Mouse (Mus musculus): Measurements from ENCODE around the gene Cct7. TPM values are rescaled to one million over a fixed set of nuclear protein-coding genes. Genes with fewer than 3 reads are reported as not detected.

Cct7 gene
- polyA plus RNA-seq (2015; fragmentation: Nextera tagmentation; extraction: Ambion mirVana) = 408 and 426 TPM in 2 replicates

DNA sequence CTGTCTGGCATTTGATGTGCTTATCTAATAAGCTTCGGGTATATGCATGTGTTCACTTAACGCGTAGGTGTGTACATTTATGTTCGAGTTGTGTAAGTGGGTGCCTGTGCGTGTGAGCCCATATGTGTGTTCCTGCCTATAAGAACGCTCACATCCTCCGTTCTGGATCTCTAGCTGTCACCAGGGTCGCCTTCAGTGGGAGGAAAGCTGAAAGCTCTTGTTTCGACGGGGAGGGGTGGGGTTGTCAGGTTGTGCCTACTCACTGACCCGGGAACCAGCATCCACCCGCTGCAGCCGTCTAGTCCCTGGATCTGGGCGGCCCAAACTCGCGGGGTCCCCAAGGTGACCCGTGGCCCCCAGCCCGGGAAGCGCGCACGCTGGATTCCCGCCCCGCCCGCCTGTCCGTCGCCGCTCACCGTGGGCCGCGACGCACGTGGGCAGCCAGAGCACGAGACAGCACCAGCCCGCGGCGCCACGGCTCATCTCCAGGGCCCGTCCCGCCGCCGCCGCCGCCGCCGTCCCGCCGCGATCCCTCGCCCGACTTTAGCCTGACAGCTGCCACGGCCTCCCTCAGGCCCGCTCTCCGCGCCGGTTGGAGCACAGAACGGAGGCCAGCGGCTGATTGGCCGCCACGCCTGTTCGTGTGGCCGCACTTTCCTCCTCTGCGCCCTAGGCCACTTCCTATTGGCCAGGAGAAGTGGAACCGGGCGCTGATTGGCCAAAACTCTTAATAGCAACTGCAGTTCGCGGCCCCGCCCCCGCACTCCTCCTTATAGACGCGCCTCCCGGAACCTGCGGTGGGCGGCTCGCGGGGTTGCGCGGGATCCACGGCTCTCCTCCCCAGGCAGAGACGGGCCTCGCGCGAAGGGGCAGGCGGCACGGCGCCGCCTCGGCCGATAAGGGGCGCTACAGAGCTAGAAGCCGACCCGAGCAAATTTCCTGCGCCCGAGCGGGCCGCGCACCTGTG is at the start of gene Cct7:
Cct7 (plus strand) TSS at position 818 of the 967 bp plus-strand sequence.
- WGBS (ENCODE audit: insufficient replicate concordance) = under 1% methylated on average over 92 of the region's 96 CpGs
- peak within 1 kb of the TSS; percentile 97 for H3K4me2 ChIP-seq
- no peaks in the 10 kb centered on the region for H3K9me3 ChIP-seq (replicated peaks)
- ATAC-seq (ENCODE audit: low read depth) (peak; percentile 93), DNase-seq (peak; percentile 98)
- peak within 1 kb of the TSS; percentile 90 for H3K4me3 ChIP-seq (replicated peaks)
- H3K4me1 ChIP-seq (replicated peaks) = peaks cover 50% of the 10 kb centered on the region
- H3K27me3 ChIP-seq = no peaks in the 10 kb centered on the region
- peaks cover 25% of the 10 kb centered on the region for H3K36me3 ChIP-seq
- peak within 1 kb of the TSS; percentile 94 for H3K27ac ChIP-seq
- H3K9ac ChIP-seq = peak within 1 kb of the TSS; percentile 93

DNA sequence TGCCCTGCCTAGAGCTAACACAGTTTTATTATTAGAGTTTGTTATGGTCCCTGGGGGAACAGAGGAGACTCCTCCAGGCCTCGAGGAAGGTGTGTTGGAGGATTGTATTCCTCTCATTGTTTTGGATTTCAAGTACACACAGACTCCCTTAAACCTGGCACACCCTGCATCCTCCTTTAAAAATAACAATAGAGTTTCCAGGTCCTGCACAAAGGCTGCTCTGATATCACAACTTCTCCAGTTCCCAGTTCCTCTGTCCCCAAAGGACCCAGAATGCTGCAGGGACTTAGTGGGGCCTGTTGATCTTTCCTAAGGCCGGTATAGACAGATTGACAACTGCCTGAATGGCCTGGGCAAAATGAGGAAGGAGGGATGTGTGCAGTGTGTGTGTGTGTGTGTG is 48.7 kb upstream of the Cct7 start:
- Histone ChIP-seq H3K4me1 (replicated peaks) (no peaks in the 10 kb centered on the region), H3K4me3 (replicated peaks) (no peak overlapping the region), H3K9me3 (replicated peaks) (no peaks in the 10 kb centered on the region), H3K27me3 (peaks cover 24% of the 10 kb centered on the region), H3K27ac (no peak overlapping the region), H3K9ac (no peak overlapping the region), H3K36me3 (no peaks in the 10 kb centered on the region), H3K4me2 (no peak overlapping the region)
- DNase-seq = no peak
- ATAC-seq (ENCODE audit: low read depth) = no peak
- WGBS (ENCODE audit: insufficient replicate concordance) = 30% methylated on average over 2 of the region's 2 CpGs

DNA sequence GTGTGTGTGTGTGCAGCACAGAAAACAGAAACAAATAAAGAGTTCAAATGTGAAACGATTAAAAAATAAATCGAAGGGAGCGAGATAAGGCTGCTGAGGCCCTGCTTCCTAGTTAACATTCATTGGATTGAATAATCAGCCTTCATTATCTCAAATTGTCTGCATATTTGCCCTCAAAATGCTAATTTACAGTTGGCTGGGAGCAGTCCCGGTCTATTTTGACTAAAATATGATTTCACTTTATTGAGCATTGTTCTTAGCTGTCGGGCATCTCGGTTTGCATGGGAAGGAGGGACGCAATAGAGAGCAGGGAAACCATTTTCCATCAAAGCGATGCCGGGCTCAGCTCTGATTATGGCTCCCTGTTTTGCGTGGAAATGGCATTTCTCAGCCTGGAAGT is 48.3 kb upstream of the Cct7 start:
- Histone ChIP-seq H3K36me3 (no peaks in the 10 kb centered on the region), H3K4me2 (no peak overlapping the region), H3K4me3 (replicated peaks) (no peak overlapping the region), H3K9ac (no peak overlapping the region), H3K27ac (no peak overlapping the region), H3K4me1 (replicated peaks) (no peaks in the 10 kb centered on the region), H3K27me3 (peaks cover 29% of the 10 kb centered on the region), H3K9me3 (replicated peaks) (no peaks in the 10 kb centered on the region)
- 73% methylated on average over 10 of the region's 10 CpGs for WGBS (ENCODE audit: insufficient replicate concordance)
- DNase-seq (no peak), ATAC-seq (ENCODE audit: low read depth) (no peak)

DNA sequence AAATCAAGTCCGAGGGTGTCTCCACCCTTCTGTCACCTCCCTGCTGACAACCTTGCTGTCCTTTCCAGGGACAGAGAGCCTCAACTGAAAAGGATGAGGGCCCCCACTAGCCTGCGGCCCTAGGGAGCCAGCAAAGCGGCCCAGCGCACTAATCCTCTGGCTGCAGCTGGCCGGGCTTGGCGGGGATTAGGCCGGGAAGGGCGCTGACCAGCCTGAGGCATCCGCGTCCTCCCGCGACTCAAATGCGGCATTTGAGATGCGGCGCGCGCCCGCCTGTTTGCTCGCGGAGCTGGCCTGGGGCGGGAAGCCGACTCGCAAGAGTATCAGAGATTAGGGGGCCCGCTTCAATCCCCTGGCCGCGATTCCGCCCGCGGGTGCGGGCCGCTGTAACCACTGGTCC is 42.3 kb upstream of the Cct7 start:
- H3K27ac ChIP-seq = no peak overlapping the region
- no peaks in the 10 kb centered on the region for H3K36me3 ChIP-seq
- H3K4me3 ChIP-seq (replicated peaks) = no peak overlapping the region
- ATAC-seq (ENCODE audit: low read depth) (no peak), DNase-seq (no peak)
- H3K27me3 ChIP-seq = peaks cover 58% of the 10 kb centered on the region
- no peak overlapping the region for H3K9ac ChIP-seq
- H3K4me1 ChIP-seq (replicated peaks) = no peaks in the 10 kb centered on the region
- WGBS (ENCODE audit: insufficient replicate concordance) = 2% methylated on average over 31 of the region's 31 CpGs
- no peak overlapping the region for H3K4me2 ChIP-seq
- H3K9me3 ChIP-seq (replicated peaks) = no peaks in the 10 kb centered on the region

DNA sequence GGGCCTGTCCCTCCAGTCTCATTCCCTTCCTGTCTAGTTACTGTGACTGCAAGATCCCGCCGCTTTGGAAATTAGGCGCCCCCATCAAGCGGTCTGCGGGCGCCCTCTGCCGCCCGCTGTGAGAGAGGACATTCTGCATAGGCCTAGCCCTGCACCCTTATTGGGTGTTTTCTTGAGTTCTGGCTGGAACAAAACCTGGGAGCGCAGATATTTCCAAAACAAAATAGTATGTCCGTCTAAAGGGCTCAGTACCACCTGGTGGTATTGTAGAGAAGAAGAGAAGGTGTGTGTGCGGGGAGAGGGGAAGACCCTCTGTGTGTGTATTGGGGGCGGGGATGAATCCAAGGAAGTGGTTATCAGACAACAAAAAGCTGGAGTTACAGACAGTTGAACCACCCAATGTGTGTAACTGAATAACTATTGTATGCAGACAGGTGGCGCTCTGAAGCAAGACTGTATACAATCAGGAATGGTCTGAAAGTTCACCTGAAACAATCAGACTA is 40.5 kb upstream of the Cct7 start:
- H3K27ac ChIP-seq = no peak overlapping the region
- 6% methylated on average over 13 of the region's 13 CpGs for WGBS (ENCODE audit: insufficient replicate concordance)
- peaks cover 68% of the 10 kb centered on the region for H3K27me3 ChIP-seq
- H3K9ac ChIP-seq = no peak overlapping the region
- DNase-seq (peak; percentile 8), ATAC-seq (ENCODE audit: low read depth) (peak; percentile 62)
- no peak overlapping the region for H3K4me2 ChIP-seq
- no peaks in the 10 kb centered on the region for H3K9me3 ChIP-seq (replicated peaks)
- H3K4me1 ChIP-seq (replicated peaks) = no peaks in the 10 kb centered on the region
- no peaks in the 10 kb centered on the region for H3K36me3 ChIP-seq
- no peak overlapping the region for H3K4me3 ChIP-seq (replicated peaks)

DNA sequence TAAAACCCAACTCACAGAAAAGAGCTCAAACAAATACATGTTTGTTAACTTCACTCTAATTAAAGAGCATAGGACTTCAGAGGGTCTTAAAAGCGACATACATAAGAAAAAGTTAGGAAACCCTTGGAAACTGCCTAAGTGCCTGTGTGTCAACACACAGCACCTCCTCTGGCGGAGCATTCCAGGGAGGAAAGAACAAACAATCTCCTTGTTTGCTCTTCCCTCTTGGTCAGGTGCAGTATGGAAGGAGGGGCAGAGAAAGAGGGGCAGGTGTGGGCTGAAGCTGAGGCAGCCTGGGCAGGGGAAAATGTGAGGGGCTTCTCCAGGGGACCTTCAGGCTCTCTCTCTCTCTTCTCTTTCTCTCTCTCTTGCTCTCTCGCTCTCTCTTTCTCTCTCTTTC is 35.5 kb upstream of the Cct7 start:
- H3K36me3 ChIP-seq = no peaks in the 10 kb centered on the region
- peaks cover 27% of the 10 kb centered on the region for H3K27me3 ChIP-seq
- WGBS (ENCODE audit: insufficient replicate concordance) = 48% methylated on average over 3 of the region's 3 CpGs
- H3K9me3 ChIP-seq (replicated peaks) = no peaks in the 10 kb centered on the region
- no peak for ATAC-seq (ENCODE audit: low read depth)
- H3K27ac ChIP-seq = no peak overlapping the region
- no peak for DNase-seq
- H3K4me3 ChIP-seq (replicated peaks) = no peak overlapping the region
- no peak overlapping the region for H3K9ac ChIP-seq
- H3K4me1 ChIP-seq (replicated peaks) = no peaks in the 10 kb centered on the region
- no peak overlapping the region for H3K4me2 ChIP-seq

DNA sequence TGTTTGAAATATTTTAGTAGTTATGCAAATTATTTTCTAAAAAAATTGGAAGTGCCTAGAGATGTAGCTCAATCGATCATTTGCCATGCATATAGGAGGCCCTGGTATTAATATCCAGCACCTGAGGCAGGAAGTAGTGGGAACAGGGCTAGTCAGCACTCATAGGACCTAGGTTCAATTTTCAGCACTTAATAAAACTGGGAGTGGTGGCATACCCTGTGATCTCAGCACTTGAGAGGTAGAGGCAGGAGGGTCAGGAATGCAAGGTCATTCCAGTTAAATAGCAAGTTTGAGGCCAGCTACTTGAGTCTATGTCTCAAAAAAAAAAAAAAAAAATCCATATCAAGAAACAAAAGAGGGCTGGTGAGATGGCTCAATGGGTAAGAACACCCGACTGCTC is 32.2 kb upstream of the Cct7 start:
- DNase-seq = no peak
- H3K9ac ChIP-seq = no peak overlapping the region
- no peaks in the 10 kb centered on the region for H3K36me3 ChIP-seq
- ATAC-seq (ENCODE audit: low read depth) = no peak
- peaks cover 48% of the 10 kb centered on the region for H3K27me3 ChIP-seq
- H3K27ac ChIP-seq = no peak overlapping the region
- H3K4me2 ChIP-seq = no peak overlapping the region
- WGBS (ENCODE audit: insufficient replicate concordance) = 63% methylated on average over 2 of the region's 2 CpGs
- no peak overlapping the region for H3K4me3 ChIP-seq (replicated peaks)
- H3K9me3 ChIP-seq (replicated peaks) = no peaks in the 10 kb centered on the region
- no peaks in the 10 kb centered on the region for H3K4me1 ChIP-seq (replicated peaks)

DNA sequence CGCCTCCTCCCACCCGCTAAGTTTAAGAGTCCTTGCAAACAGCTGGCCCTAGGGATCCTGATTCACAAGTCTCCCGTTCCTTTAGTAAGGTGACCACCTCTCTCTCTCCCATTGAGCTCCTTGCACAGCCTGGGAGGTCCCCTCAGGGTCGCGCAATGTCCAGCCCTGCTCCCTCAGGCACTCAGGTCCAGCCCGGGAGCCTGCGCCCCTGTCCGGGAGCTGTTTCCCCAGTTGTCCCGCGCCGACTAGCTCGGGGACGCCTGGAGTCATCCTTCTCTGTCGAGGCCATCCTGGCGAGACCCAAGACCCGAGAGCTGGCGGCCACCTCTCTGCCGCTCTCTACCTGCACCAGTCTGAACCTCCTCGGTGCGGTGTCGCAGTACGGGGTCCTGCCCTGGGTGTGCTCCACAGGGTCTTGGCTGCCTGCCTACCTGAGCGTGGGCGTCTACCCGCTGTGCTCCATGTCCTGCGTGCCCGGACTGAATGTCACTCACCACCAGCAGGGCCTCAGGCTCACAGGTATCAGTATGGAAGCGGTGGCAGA is 27.4 kb upstream of the Cct7 start, which contains the start of gene Noto:
Noto (plus strand) TSS at position 51 of the 544 bp plus-strand sequence.
- H3K4me2 ChIP-seq = no peak within 1 kb of the TSS
- H3K9ac ChIP-seq = no peak within 1 kb of the TSS
- 22% methylated on average over 28 of the region's 28 CpGs for WGBS (ENCODE audit: insufficient replicate concordance)
- no peaks in the 10 kb centered on the region for H3K4me1 ChIP-seq (replicated peaks)
- ATAC-seq (ENCODE audit: low read depth) (no peak), DNase-seq (no peak)
- no peak within 1 kb of the TSS for H3K4me3 ChIP-seq (replicated peaks)
- H3K27ac ChIP-seq = no peak within 1 kb of the TSS
- peaks cover 60% of the 10 kb centered on the region for H3K27me3 ChIP-seq
- H3K9me3 ChIP-seq (replicated peaks) = no peaks in the 10 kb centered on the region
- H3K36me3 ChIP-seq = no peaks in the 10 kb centered on the region

DNA sequence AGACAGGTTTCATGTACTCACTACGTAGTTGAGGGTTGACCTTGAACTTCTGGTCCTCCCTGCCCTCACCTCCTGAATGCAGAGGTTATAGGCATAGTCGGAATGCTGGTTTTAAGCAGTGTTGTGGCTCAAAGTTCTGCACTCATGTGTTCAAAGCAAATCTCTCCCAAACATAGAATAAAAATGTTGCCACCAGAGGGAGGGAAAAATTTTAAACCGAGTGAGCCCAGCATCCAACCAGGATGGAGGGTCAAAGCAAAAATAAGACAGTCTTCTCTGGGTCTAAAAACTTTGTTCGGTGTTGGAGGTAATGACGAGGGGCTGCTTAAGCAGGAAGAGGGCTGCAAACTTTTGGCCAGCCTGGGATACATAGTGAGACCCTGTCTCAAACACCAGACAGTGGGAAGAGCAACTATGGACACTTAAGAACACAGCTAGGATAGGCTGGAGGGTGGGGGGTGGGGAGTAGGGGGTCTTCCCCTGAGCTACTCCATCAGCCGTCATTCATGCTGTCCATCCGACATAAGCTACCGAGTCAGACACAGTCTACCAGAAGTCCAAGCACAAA is 20.0 kb upstream of the Cct7 start:
- H3K27me3 ChIP-seq = peaks cover 22% of the 10 kb centered on the region
- peak overlapping the region; percentile 92 for H3K4me2 ChIP-seq
- H3K4me1 ChIP-seq (replicated peaks) = peaks cover 31% of the 10 kb centered on the region
- DNase-seq (no peak), ATAC-seq (ENCODE audit: low read depth) (peak; percentile 32; the same call in 1 of the 2 replicates)
- peak overlapping the region; percentile 83 for H3K4me3 ChIP-seq (replicated peaks)
- H3K9ac ChIP-seq = peak overlapping the region; percentile 79
- H3K9me3 ChIP-seq (replicated peaks) = no peaks in the 10 kb centered on the region
- no peaks in the 10 kb centered on the region for H3K36me3 ChIP-seq
- WGBS (ENCODE audit: insufficient replicate concordance) = 44% methylated on average over 8 of the region's 8 CpGs
- H3K27ac ChIP-seq = peak overlapping the region; percentile 16; the same call in 1 of the 2 replicates

DNA sequence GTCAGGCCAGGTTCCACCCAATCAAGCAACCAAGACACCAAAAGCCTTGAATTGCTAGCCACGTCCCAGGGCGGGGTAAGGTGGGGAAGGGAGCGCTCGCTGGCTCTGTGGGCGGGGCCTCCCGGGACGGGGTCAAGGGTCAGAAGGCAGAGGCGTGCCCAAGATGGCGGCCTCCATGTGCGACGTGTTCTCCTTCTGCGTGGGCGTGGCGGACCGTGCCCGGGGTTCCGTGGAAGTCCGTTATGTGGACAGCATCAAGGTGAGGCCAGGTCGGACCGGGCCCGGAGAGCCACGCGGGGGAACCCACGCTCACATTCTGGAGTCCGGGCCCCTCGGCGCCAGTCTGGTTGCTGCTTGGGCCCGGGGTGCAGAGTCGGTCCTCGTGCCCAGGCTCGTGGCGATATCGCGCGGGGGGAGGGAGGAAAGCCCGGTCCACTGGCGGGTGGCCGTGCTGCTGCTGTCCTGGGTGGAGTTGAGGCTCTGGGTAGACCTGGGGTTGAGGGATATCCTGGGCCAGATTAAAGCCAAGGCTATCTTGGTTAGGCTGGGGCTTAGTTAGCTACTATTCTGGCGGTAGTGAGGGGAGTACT is 19.4 kb upstream of the Cct7 start, which contains the start of gene Smyd5:
Smyd5 (plus strand) TSS at position 148 of the 590 bp plus-strand sequence.
- no peaks in the 10 kb centered on the region for H3K9me3 ChIP-seq (replicated peaks)
- no peaks in the 10 kb centered on the region for H3K36me3 ChIP-seq
- peaks cover 31% of the 10 kb centered on the region for H3K4me1 ChIP-seq (replicated peaks)
- DNase-seq = peak; percentile 86
- 0% methylated on average over 39 of the region's 39 CpGs for WGBS (ENCODE audit: insufficient replicate concordance)
- H3K27ac ChIP-seq = peak within 1 kb of the TSS; percentile 16; the same call in 1 of the 2 replicates
- peak within 1 kb of the TSS; percentile 83 for H3K4me3 ChIP-seq (replicated peaks)
- H3K27me3 ChIP-seq = peaks cover 16% of the 10 kb centered on the region
- H3K9ac ChIP-seq = peak within 1 kb of the TSS; percentile 79
- peak within 1 kb of the TSS; percentile 92 for H3K4me2 ChIP-seq
- ATAC-seq (ENCODE audit: low read depth) = peak; percentile 87

DNA sequence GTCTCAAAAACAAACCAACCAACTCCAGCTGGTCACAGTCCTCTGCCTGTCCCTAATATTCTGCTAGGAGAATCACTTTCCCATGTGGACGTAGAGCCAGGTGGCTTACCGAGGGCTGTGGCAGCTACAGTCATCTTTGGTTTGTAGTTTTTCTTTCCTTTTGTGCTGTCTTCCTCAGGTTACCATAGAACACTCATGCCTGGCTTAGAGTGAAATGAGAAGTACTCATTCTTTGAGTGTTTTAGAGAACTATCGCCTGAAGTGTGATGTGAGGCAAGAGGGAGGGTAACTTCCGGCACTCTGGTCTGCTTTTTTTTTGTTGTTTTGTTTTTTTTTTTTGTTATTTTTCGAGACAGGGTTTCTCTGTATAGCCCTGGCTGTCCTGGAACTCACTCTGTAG is 17.4 kb upstream of the Cct7 start:
- H3K27ac ChIP-seq = 0 out of 2 replicates have a peak overlapping the region, but pooled peaks have one; percentile 25
- H3K4me3 ChIP-seq (replicated peaks) = no peak overlapping the region
- H3K4me2 ChIP-seq = peak overlapping the region; percentile 92; the same call in 1 of the 2 replicates
- ATAC-seq (ENCODE audit: low read depth) (no peak), DNase-seq (no peak)
- no peak overlapping the region; the same call in 1 of the 2 replicates for H3K9ac ChIP-seq
- WGBS (ENCODE audit: insufficient replicate concordance) = 49% methylated on average over 5 of the region's 5 CpGs
- peaks cover 5% of the 10 kb centered on the region; the same call in 1 of the 2 replicates for H3K27me3 ChIP-seq
- peaks cover 12% of the 10 kb centered on the region for H3K36me3 ChIP-seq
- H3K9me3 ChIP-seq (replicated peaks) = no peaks in the 10 kb centered on the region
- peaks cover 31% of the 10 kb centered on the region for H3K4me1 ChIP-seq (replicated peaks)
